Mouse (Mus musculus): ENCODE results near the gene Map4.

GRCm38 (mm10) chr9:109985416-109985815 is 54.2 kb downstream of the Map4 start:
- TF ChIP-seq MEF2A (IDR thresholded peaks at IDR 0.05; ENCODE audit: borderline replicate concordance, low read depth, low read length), result no peak
- TF ChIP-seq MAX (IDR thresholded peaks at IDR 0.05; ENCODE audit: low read length), result peak; percentile 51; the same call in 1 of the 2 replicates

Measured in CH12.LX (cell line).